ENCODE assay signal across 14 mouse cellular contexts in genomic region chr2:163459380-163459779, GRCm38 (mm10). TPM values are rescaled to one million over a fixed set of nuclear protein-coding genes. Genes with fewer than 3 reads are reported as not detected.
DNase-seq lines count a peak whose midpoint lies in the region; ATAC-seq lines count a peak whose summit lies in the region.
"Had no signal": no experiment of that assay in that cellular context is flagged by ENCODE, and none has a peak within 500 bp of the region (broad histone marks: within the 10 kb centered on the region; RNA-seq: fewer than 3 reads in every experiment).

No protein-coding gene starts in this region.

- peak overlapping the region; percentile 27 for H3K4me2 ChIP-seq in heart, embryonic 12.5 days
- peak overlapping the region; percentile 35 for H3K4me2 ChIP-seq in midbrain, embryonic 15.5 days
- H3K4me2 ChIP-seq in intestine, embryonic 15.5 days (replicated peaks): no peak overlapping the region
- H3K4me2 ChIP-seq: kidney, embryonic 15.5 days had no signal

- no peak overlapping the region for H3K9ac ChIP-seq in heart, embryonic 12.5 days
- H3K9ac ChIP-seq in midbrain, embryonic 15.5 days: 0 out of 2 replicates have a peak overlapping the region, but pooled peaks have one; percentile 4
- no peak overlapping the region for H3K9ac ChIP-seq in intestine, embryonic 15.5 days
- H3K9ac ChIP-seq: kidney, embryonic 15.5 days had no signal

- peaks cover 23% of the 10 kb centered on the region for H3K27me3 ChIP-seq in heart, embryonic 12.5 days (replicated peaks)
- peaks cover 35% of the 10 kb centered on the region for H3K27me3 ChIP-seq in heart, embryonic 10.5 days (ENCODE audit: insufficient read depth, poor library complexity, severe bottlenecking)
- no peaks in the 10 kb centered on the region for H3K27me3 ChIP-seq in midbrain, embryonic 15.5 days (replicated peaks)
- peaks cover 20% of the 10 kb centered on the region for H3K27me3 ChIP-seq in intestine, embryonic 15.5 days (replicated peaks)

- H3K9me3 ChIP-seq in heart, embryonic 12.5 days (replicated peaks): no peaks in the 10 kb centered on the region
- no peaks in the 10 kb centered on the region for H3K9me3 ChIP-seq in heart, embryonic 10.5 days
- H3K9me3 ChIP-seq in midbrain, embryonic 15.5 days: no peaks in the 10 kb centered on the region
- H3K9me3 ChIP-seq in intestine, embryonic 15.5 days: no peaks in the 10 kb centered on the region
- H3K9me3 ChIP-seq: kidney, embryonic 15.5 days had no signal

- 25% methylated on average over 10 of the region's 10 CpGs for WGBS in heart, embryonic 12.5 days
- WGBS in heart, embryonic 10.5 days: 28% methylated on average over 10 of the region's 10 CpGs
- 51% methylated on average over 10 of the region's 10 CpGs for WGBS in midbrain, embryonic 15.5 days
- WGBS in intestine, embryonic 15.5 days: 38% methylated on average over 10 of the region's 10 CpGs

- H3K36me3 ChIP-seq in heart, embryonic 12.5 days: no peaks in the 10 kb centered on the region
- H3K36me3 ChIP-seq in heart, embryonic 10.5 days: no peaks in the 10 kb centered on the region
- peaks cover 4% of the 10 kb centered on the region for H3K36me3 ChIP-seq in midbrain, embryonic 15.5 days (replicated peaks)
- H3K36me3 ChIP-seq in intestine, embryonic 15.5 days: no peaks in the 10 kb centered on the region
- H3K36me3 ChIP-seq: kidney, embryonic 15.5 days had no signal

- no peak overlapping the region for H3K27ac ChIP-seq in heart, embryonic 12.5 days (ENCODE audit: poor library complexity, severe bottlenecking)
- H3K27ac ChIP-seq in heart, embryonic 10.5 days: no peak overlapping the region
- H3K27ac ChIP-seq in midbrain, embryonic 15.5 days: peak overlapping the region; percentile 36; the same call in 1 of the 2 replicates
- H3K27ac ChIP-seq in intestine, embryonic 15.5 days: no peak overlapping the region
- H3K27ac ChIP-seq: kidney, embryonic 15.5 days had no signal

- no peak for ATAC-seq in heart, embryonic 12.5 days (ENCODE audit: insufficient number of reproducible peaks, low FRiP score)
- peak; percentile 38; the same call in 1 of the 2 replicates for ATAC-seq in midbrain, embryonic 15.5 days (replicated peaks)
- no peak for ATAC-seq in intestine, embryonic 15.5 days

- no peak for DNase-seq in heart, embryonic 10.5 days (ENCODE audit: low spot score)
- peak; percentile 36 for DNase-seq in R1 (ENCODE audit: low read depth, low spot score)
- peak; percentile 25 for DNase-seq in gastrocnemius, postnatal 10 days
- no peak for DNase-seq in kidney, adult 18-20 months
- DNase-seq in adrenal gland, postnatal 36 days: no peak
- DNase-seq: adrenal gland, postnatal 14 days; lung, adult 18-20 months had no signal

- no peak overlapping the region for H3K4me3 ChIP-seq in heart, embryonic 12.5 days
- H3K4me3 ChIP-seq in heart, embryonic 10.5 days: no peak overlapping the region; the same call in 1 of the 2 replicates
- no peak overlapping the region for H3K4me3 ChIP-seq in midbrain, embryonic 15.5 days
- H3K4me3 ChIP-seq in intestine, embryonic 15.5 days (replicated peaks): no peak overlapping the region
- H3K4me3 ChIP-seq: kidney, embryonic 15.5 days had no signal

- peaks cover 37% of the 10 kb centered on the region for H3K4me1 ChIP-seq in heart, embryonic 12.5 days (replicated peaks)
- H3K4me1 ChIP-seq in heart, embryonic 10.5 days: peaks cover 39% of the 10 kb centered on the region
- H3K4me1 ChIP-seq in midbrain, embryonic 15.5 days: peaks cover 7% of the 10 kb centered on the region; the same call in 1 of the 2 replicates
- no peaks in the 10 kb centered on the region for H3K4me1 ChIP-seq in intestine, embryonic 15.5 days (replicated peaks)
- H3K4me1 ChIP-seq: kidney, embryonic 15.5 days had no signal

RNA-seq across cellular contexts. Expression of gene Fitm2, which starts 13.0 kb away (rescaled TPM):
- polyA plus RNA-seq in heart, embryonic 12.5 days (2016; fragmentation: Nextera tagmentation; extraction: Ambion mirVana): 14.2 and 15.5 TPM in 2 replicates
- polyA plus RNA-seq in heart, embryonic 10.5 days (2016; fragmentation: Nextera tagmentation; extraction: Ambion mirVana): 13.0 and 19.2 TPM in 2 replicates
- total RNA-seq in gastrocnemius, postnatal 10 days (2021): 10 to 100 TPM; 32.0 to 35.5 TPM
- 16.5 and 17.0 TPM in 2 replicates for polyA plus RNA-seq in midbrain, embryonic 15.5 days (2015; fragmentation: Nextera tagmentation; extraction: Ambion mirVana)
- total RNA-seq in adrenal gland, postnatal 36 days (2021): 10 to 100 TPM; 83.6 to 87.8 TPM
- 10.4 and 10.8 TPM in 2 replicates for polyA plus RNA-seq in intestine, embryonic 15.5 days (2015; fragmentation: Nextera tagmentation; extraction: Ambion mirVana)

RNA-seq across cellular contexts. Expression of gene Gdap1l1, which starts 21.1 kb away (rescaled TPM):
- 0.19 and 0.63 TPM in 2 replicates for polyA plus RNA-seq in heart, embryonic 12.5 days (2016; fragmentation: Nextera tagmentation; extraction: Ambion mirVana)
- polyA plus RNA-seq in heart, embryonic 10.5 days (2016; fragmentation: Nextera tagmentation; extraction: Ambion mirVana): 0.21 and 1.1 TPM in 2 replicates
- total RNA-seq in gastrocnemius, postnatal 10 days (2021): under 1 TPM; 0.14 to 0.34 TPM
- 145 and 146 TPM in 2 replicates for polyA plus RNA-seq in midbrain, embryonic 15.5 days (2015; fragmentation: Nextera tagmentation; extraction: Ambion mirVana)
- total RNA-seq in adrenal gland, postnatal 36 days (2021): 1 to 10 TPM; 2.8 to 3.1 TPM
- 5.9 and 6.1 TPM in 2 replicates for polyA plus RNA-seq in intestine, embryonic 15.5 days (2015; fragmentation: Nextera tagmentation; extraction: Ambion mirVana)

RNA-seq across cellular contexts. Expression of gene R3hdml, which starts 32.7 kb away (rescaled TPM):
- polyA plus RNA-seq in heart, embryonic 12.5 days (2016; fragmentation: Nextera tagmentation; extraction: Ambion mirVana): not detected in 2 replicates
- polyA plus RNA-seq in heart, embryonic 10.5 days (2016; fragmentation: Nextera tagmentation; extraction: Ambion mirVana): 0.20 TPM in 1 of 2 replicates, not detected in the other
- total RNA-seq in gastrocnemius, postnatal 10 days (2021): not detected
- polyA plus RNA-seq in midbrain, embryonic 15.5 days (2015; fragmentation: Nextera tagmentation; extraction: Ambion mirVana): not detected in 2 replicates
- not detected for total RNA-seq in adrenal gland, postnatal 36 days (2021)
- 0.35 and 0.39 TPM in 2 replicates for polyA plus RNA-seq in intestine, embryonic 15.5 days (2015; fragmentation: Nextera tagmentation; extraction: Ambion mirVana)
- total RNA-seq: adrenal gland, postnatal 14 days had no signal

RNA-seq across cellular contexts. Expression of gene Oser1, which starts 34.9 kb away (rescaled TPM):
- 55.3 and 57.2 TPM in 2 replicates for polyA plus RNA-seq in heart, embryonic 12.5 days (2016; fragmentation: Nextera tagmentation; extraction: Ambion mirVana)
- polyA plus RNA-seq in heart, embryonic 10.5 days (2016; fragmentation: Nextera tagmentation; extraction: Ambion mirVana): 65.0 and 74.3 TPM in 2 replicates
- total RNA-seq in gastrocnemius, postnatal 10 days (2021): 10 to 100 TPM; 23.6 to 26.5 TPM
- 73.1 and 78.7 TPM in 2 replicates for polyA plus RNA-seq in midbrain, embryonic 15.5 days (2015; fragmentation: Nextera tagmentation; extraction: Ambion mirVana)
- total RNA-seq in adrenal gland, postnatal 36 days (2021): 10 to 100 TPM; 37.2 to 43.4 TPM
- 83.2 and 87.4 TPM in 2 replicates for polyA plus RNA-seq in intestine, embryonic 15.5 days (2015; fragmentation: Nextera tagmentation; extraction: Ambion mirVana)

RNA-seq across cellular contexts. Expression of gene Hnf4a, which starts 47.2 kb away (rescaled TPM):
- polyA plus RNA-seq in heart, embryonic 12.5 days (2016; fragmentation: Nextera tagmentation; extraction: Ambion mirVana): 0.17 and 0.18 TPM in 2 replicates
- 0.02 and 4.4 TPM in 2 replicates for polyA plus RNA-seq in heart, embryonic 10.5 days (2016; fragmentation: Nextera tagmentation; extraction: Ambion mirVana)
- under 1 TPM in 1 of 2 experiments, not detected in 1; 0.23 TPM for total RNA-seq in gastrocnemius, postnatal 10 days (2021)
- not detected in 2 replicates for polyA plus RNA-seq in midbrain, embryonic 15.5 days (2015; fragmentation: Nextera tagmentation; extraction: Ambion mirVana)
- under 1 TPM in 1 of 2 experiments, not detected in 1; 0.40 TPM for total RNA-seq in adrenal gland, postnatal 36 days (2021)
- polyA plus RNA-seq in intestine, embryonic 15.5 days (2015; fragmentation: Nextera tagmentation; extraction: Ambion mirVana): 85.1 and 85.9 TPM in 2 replicates
- total RNA-seq: left cerebral cortex, postnatal 10 days had no signal
- polyA plus RNA-seq: frontal cortex, adult 2 months; neural tube, embryonic 11.5 days had no signal

Comparison
In these comparisons a context has a peak if more than half of its experiments do, and no peak if none do; other contexts are left out.
1. DNase-seq: peak in R1 (single experiment) and gastrocnemius, postnatal 10 days (single experiment); none in heart, embryonic 10.5 days (single experiment), kidney, adult 18-20 months (single experiment) and adrenal gland, postnatal 36 days (0 of 2).
2. RNA of gene Gdap1l1, which starts 21.1 kb away (polyA plus RNA-seq): 145 to 146 TPM in midbrain, embryonic 15.5 days; 5.9 to 6.1 TPM in intestine, embryonic 15.5 days, 0.21 to 1.1 TPM in heart, embryonic 10.5 days and 0.19 to 0.63 TPM in heart, embryonic 12.5 days; every median in the first group is over 10 times any median in the second.